Mouse (Mus musculus): ENCODE results near the gene Stk10.

DNA sequence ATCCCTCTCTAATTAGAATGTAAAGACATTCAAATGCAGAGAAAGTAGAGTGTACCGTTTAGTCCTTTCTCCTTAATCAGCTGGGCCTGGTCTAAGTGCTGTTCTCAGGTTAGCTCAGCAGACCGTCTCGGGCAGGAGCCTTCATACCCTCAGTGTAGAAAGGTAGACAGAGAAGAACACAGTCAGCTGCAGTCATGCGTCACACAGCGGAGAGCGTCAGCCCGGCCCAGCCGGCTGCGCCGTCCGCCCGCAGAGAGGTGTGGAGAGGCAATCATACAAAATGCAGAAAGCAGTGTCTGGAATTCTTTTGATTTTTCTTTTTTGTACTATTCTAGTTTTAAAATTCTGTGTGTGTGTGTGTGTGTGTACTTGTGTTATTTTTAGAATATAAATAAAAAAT is 12.5 kb downstream of the Stk10 start:
- no peak for TF ChIP-seq POLR2A (IDR thresholded peaks at IDR 0.05; ENCODE audit: insufficient read depth, low read length)
- no peak for TF ChIP-seq EP300 (IDR thresholded peaks at IDR 0.05; ENCODE audit: insufficient read depth, low read depth, low read length)
